In the genomic region with DNA sequence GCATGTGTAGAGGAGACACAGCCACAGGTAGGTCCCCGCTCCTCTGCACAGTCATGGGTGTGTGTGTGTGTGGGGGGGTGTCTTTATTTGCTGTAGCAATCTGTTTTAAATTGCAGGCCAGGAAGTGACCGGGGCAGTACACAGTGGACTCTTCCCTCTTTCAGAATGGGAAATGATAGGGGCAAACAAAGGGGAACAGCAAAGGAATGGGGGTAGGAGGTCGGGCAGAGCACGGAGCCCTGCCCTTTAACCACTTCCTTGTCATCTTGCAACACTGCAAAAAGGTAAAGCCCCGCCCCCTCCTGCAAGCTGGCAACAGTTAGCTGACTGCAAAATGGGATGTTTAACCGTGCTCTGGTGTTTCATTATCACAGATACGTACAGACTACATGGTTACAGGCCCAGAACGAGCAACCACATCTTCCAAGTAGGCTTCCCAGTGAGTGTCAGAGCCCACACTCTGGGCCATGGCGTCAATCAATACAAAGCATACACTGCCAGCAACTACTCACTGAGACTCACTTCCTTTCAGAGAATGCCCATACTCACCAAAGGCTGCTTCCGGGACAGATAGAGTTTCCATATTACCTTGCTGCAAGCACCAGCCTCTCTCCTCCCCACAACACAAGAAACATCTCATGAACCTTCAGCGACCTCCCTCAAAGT, we compare ENCODE assay signal across 10 mouse cellular contexts.
A peak's percentile ranks its signal among the peaks of the same experiment; 100 is the strongest.
DNase-seq lines count a peak whose midpoint lies in the region; ATAC-seq lines count a peak whose summit lies in the region.
"Had no signal": no experiment of that assay in that cellular context is flagged by ENCODE, and none has a peak within 500 bp of the region (broad histone marks: within the 10 kb centered on the region; RNA-seq: fewer than 3 reads in every experiment).

No protein-coding gene starts in this region.

- no peak overlapping the region for H3K4me2 ChIP-seq in midbrain, embryonic 15.5 days
- H3K4me2 ChIP-seq in hindbrain, embryonic 14.5 days (replicated peaks), result no peak overlapping the region
- H3K4me2 ChIP-seq in hindbrain, embryonic 13.5 days, result no peak overlapping the region
- H3K4me2 ChIP-seq: neural tube, embryonic 12.5 days had no signal

- WGBS in midbrain, embryonic 10.5 days, result 73% methylated on average over 11 of the region's 11 CpGs
- 71% methylated on average over 11 of the region's 11 CpGs for WGBS in midbrain, embryonic 15.5 days
- WGBS in large intestine, adult 2 months, result 34% methylated on average over 11 of the region's 11 CpGs
- WGBS in hindbrain, embryonic 14.5 days, result 60% methylated on average over 11 of the region's 11 CpGs
- 64% methylated on average over 11 of the region's 11 CpGs for WGBS in hindbrain, embryonic 13.5 days

- no peak for ATAC-seq in midbrain, embryonic 15.5 days (replicated peaks)
- ATAC-seq in megakaryocyte, adult 5-6 weeks (ENCODE audit: poor library complexity, severe bottlenecking), result peak; percentile 85
- no peak for ATAC-seq in hindbrain, embryonic 14.5 days (ENCODE audit: low FRiP score)
- no peak for ATAC-seq in hindbrain, embryonic 13.5 days (ENCODE audit: low FRiP score)

- no peak overlapping the region for H3K4me3 ChIP-seq in midbrain, embryonic 10.5 days
- no peak overlapping the region for H3K4me3 ChIP-seq in midbrain, embryonic 15.5 days
- H3K4me3 ChIP-seq in hindbrain, embryonic 14.5 days (replicated peaks; ENCODE audit: low read length), result no peak overlapping the region
- H3K4me3 ChIP-seq in hindbrain, embryonic 13.5 days, result no peak overlapping the region
- H3K4me3 ChIP-seq: gastrocnemius, adult 2 months; neural tube, embryonic 12.5 days had no signal

- peaks cover 93% of the 10 kb centered on the region for H3K4me1 ChIP-seq in midbrain, embryonic 10.5 days
- peaks cover 23% of the 10 kb centered on the region for H3K4me1 ChIP-seq in midbrain, embryonic 15.5 days
- peaks cover 8% of the 10 kb centered on the region; the same call in 1 of the 2 replicates for H3K4me1 ChIP-seq in hindbrain, embryonic 14.5 days (replicated peaks; ENCODE audit: control insufficient read depth, insufficient read depth, low read length)
- H3K4me1 ChIP-seq in hindbrain, embryonic 13.5 days (replicated peaks), result peaks cover 45% of the 10 kb centered on the region

- peaks cover 6% of the 10 kb centered on the region for H3K36me3 ChIP-seq in midbrain, embryonic 10.5 days
- H3K36me3 ChIP-seq in midbrain, embryonic 15.5 days (replicated peaks), result no peaks in the 10 kb centered on the region
- no peaks in the 10 kb centered on the region for H3K36me3 ChIP-seq in hindbrain, embryonic 14.5 days (replicated peaks; ENCODE audit: control insufficient read depth, insufficient read depth)
- no peaks in the 10 kb centered on the region for H3K36me3 ChIP-seq in hindbrain, embryonic 13.5 days
- H3K36me3 ChIP-seq: neural tube, embryonic 12.5 days had no signal

- H3K9me3 ChIP-seq in midbrain, embryonic 10.5 days (replicated peaks), result no peaks in the 10 kb centered on the region
- H3K9me3 ChIP-seq in midbrain, embryonic 15.5 days, result no peaks in the 10 kb centered on the region
- no peaks in the 10 kb centered on the region for H3K9me3 ChIP-seq in hindbrain, embryonic 14.5 days (ENCODE audit: control insufficient read depth, low read length)
- H3K9me3 ChIP-seq in hindbrain, embryonic 13.5 days, result no peaks in the 10 kb centered on the region
- H3K9me3 ChIP-seq: neural tube, embryonic 12.5 days had no signal

- H3K27ac ChIP-seq in midbrain, embryonic 10.5 days (replicated peaks), result peak overlapping the region; percentile 35
- no peak overlapping the region for H3K27ac ChIP-seq in midbrain, embryonic 15.5 days
- H3K27ac ChIP-seq in hindbrain, embryonic 14.5 days, result no peak overlapping the region
- no peak overlapping the region for H3K27ac ChIP-seq in hindbrain, embryonic 13.5 days
- H3K27ac ChIP-seq: gastrocnemius, adult 2 months; neural tube, embryonic 12.5 days had no signal

- H3K9ac ChIP-seq in midbrain, embryonic 15.5 days, result no peak overlapping the region
- no peak overlapping the region for H3K9ac ChIP-seq in hindbrain, embryonic 14.5 days
- H3K9ac ChIP-seq in hindbrain, embryonic 13.5 days, result no peak overlapping the region
- H3K9ac ChIP-seq: neural tube, embryonic 12.5 days had no signal

- no peak for DNase-seq in midbrain, embryonic 10.5 days (ENCODE audit: low spot score)
- DNase-seq in large intestine, adult 2 months (ENCODE audit: low read depth, low spot score), result peak; percentile 21
- DNase-seq in thymus, postnatal 36 days, result peak; percentile 78 to 81
- no peak for DNase-seq in hindbrain, embryonic 14.5 days (ENCODE audit: low spot score)
- DNase-seq in left cerebral cortex, postnatal 36 days (ENCODE audit: low spot score in 2 of 2), result no peak
- DNase-seq: gastrocnemius, adult 2 months had no signal

- intact Hi-C loops in left cerebral cortex, postnatal 36 days (cut with DNase I), result no loop called here

- H3K27me3 ChIP-seq in midbrain, embryonic 10.5 days (ENCODE audit: low read depth, poor library complexity, severe bottlenecking), result peaks cover 12% of the 10 kb centered on the region; the same call in 1 of the 2 replicates
- H3K27me3 ChIP-seq in midbrain, embryonic 15.5 days (replicated peaks), result no peaks in the 10 kb centered on the region
- no peaks in the 10 kb centered on the region for H3K27me3 ChIP-seq in hindbrain, embryonic 14.5 days (ENCODE audit: control insufficient read depth, insufficient read depth, low read length)
- H3K27me3 ChIP-seq in hindbrain, embryonic 13.5 days, result no peaks in the 10 kb centered on the region
- H3K27me3 ChIP-seq: neural tube, embryonic 12.5 days had no signal

Comparison
In these comparisons a context has a peak if more than half of its experiments do, and no peak if none do; other contexts are left out.
1. DNase-seq: peak in large intestine, adult 2 months (single experiment) and thymus, postnatal 36 days (2 of 2); none in midbrain, embryonic 10.5 days (single experiment), hindbrain, embryonic 14.5 days (single experiment) and left cerebral cortex, postnatal 36 days (0 of 2).